Mouse (Mus musculus): ENCODE measurements at regions not wholly inside any gene's neighbourhood (a gene's known extent, or its start where the extent isn't known, plus 50 kb on each side); places are given as distances from the start of the nearest gene placed in this dataset.

GRCm38 (mm10) chr9:41761050-41761576, 363.0 kb downstream of the Sorl1 start:
- no peak for DNase-seq

- DNase-seq, result no peak
Measured at GRCm38 (mm10) chr9:41754434-41755002, 369.6 kb downstream of the Sorl1 start.

- DNase-seq, result no peak
Measured at GRCm38 (mm10) chr9:41745979-41746647, 378.0 kb downstream of the Sorl1 start.

GRCm38 (mm10) chr9:41741500-41741899, 382.6 kb downstream of the Sorl1 start:
- peak; percentile 49 for DNase-seq

GRCm38 (mm10) chr9:41740536-41740935, 383.6 kb downstream of the Sorl1 start:
- no peak for DNase-seq

GRCm38 (mm10) chr9:41737671-41738070, 386.4 kb downstream of the Sorl1 start:
- peak; percentile 2 for DNase-seq

GRCm38 (mm10) chr9:41736881-41737280, 387.2 kb downstream of the Sorl1 start:
- DNase-seq, result no peak

- DNase-seq, result peak; percentile 5
Measured at GRCm38 (mm10) chr9:41736234-41736859, 387.8 kb downstream of the Sorl1 start.

- DNase-seq, result peak; percentile 28
Measured at GRCm38 (mm10) chr9:41735448-41736233, 388.5 kb downstream of the Sorl1 start.

- no peak for DNase-seq
Measured at GRCm38 (mm10) chr9:41734925-41735447, 389.1 kb downstream of the Sorl1 start.

- no peak for DNase-seq
Measured at GRCm38 (mm10) chr9:41721609-41722008, 402.5 kb downstream of the Sorl1 start.

- DNase-seq, result no peak
Measured at GRCm38 (mm10) chr9:41715231-41715630, 408.9 kb downstream of the Sorl1 start.

GRCm38 (mm10) chr9:41705972-41706371, 418.1 kb downstream of the Sorl1 start:
- no peak for DNase-seq

- DNase-seq, result no peak
Measured at GRCm38 (mm10) chr9:41705461-41705903, 418.6 kb downstream of the Sorl1 start.

- no peak for DNase-seq
Measured at GRCm38 (mm10) chr9:41703091-41703490, 421.0 kb downstream of the Sorl1 start.

- no peak for DNase-seq
Measured at GRCm38 (mm10) chr9:41700683-41701082, 423.4 kb downstream of the Sorl1 start.

GRCm38 (mm10) chr9:41699031-41699430, 425.1 kb downstream of the Sorl1 start:
- no peak for DNase-seq

- DNase-seq, result no peak
Measured at GRCm38 (mm10) chr9:41697611-41698467, 426.3 kb downstream of the Sorl1 start.

GRCm38 (mm10) chr9:41697160-41697559, 426.9 kb downstream of the Sorl1 start:
- DNase-seq, result no peak

GRCm38 (mm10) chr9:41682911-41683310, 441.2 kb downstream of the Sorl1 start:
- DNase-seq, result no peak

GRCm38 (mm10) chr9:41675656-41676055, 448.4 kb downstream of the Sorl1 start:
- DNase-seq, result no peak

- no peak for DNase-seq
Measured at GRCm38 (mm10) chr9:41672958-41673357, 451.1 kb downstream of the Sorl1 start.

Data from adrenal gland, adult 8-10 months (tissue).